Mouse (Mus musculus): Measurements from ENCODE around the gene Gm10282.

DNA sequence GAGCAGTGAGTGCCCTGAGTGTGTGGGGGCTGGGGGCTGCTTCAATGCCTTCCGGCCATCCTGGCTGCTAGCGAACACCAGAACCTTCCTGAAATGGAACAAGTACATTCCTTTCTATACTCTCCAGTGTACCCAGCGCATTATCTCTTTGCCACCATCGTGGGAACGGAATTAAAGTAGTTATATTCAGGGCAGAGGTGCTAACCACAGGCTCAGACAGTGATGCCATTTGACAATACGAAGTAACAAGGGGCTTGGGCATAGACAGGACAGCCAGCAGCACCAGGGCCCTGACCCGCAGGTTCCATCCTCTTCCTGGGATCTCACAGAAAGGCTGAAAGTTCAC, 48.6 kb upstream of the Gm10282 start:
- TF ChIP-seq CTCF (IDR thresholded peaks at IDR 0.05; ENCODE audit: low read depth), result no peak
- TF ChIP-seq EP300 (optimal IDR thresholded peaks at IDR 0.05), result no peak

Measured in stomach, postnatal 0 days (tissue).